Mouse (Mus musculus) hindbrain, embryonic 11.5 days (tissue): ENCODE data around the gene Skida1. TPM values are rescaled to one million over a fixed set of nuclear protein-coding genes. Genes with fewer than 3 reads are reported as not detected.
A peak's percentile ranks its signal among the peaks of the same experiment; 100 is the strongest.

ENCODE experiments used
- ATAC-seq: fragments of 200-750 bp; cut with Nextera tagmentation; 2 replicates; pipeline ENCODE4 v1.8.0; 2017; ENCODE audit warnings: mild to moderate bottlenecking, moderate TSS enrichment, moderate library complexity; ENCODE audit not compliant: low FRiP score
- DNase-seq: peaks from one replicate; pipeline ENCODE4 v3.0.0-alpha.2; 2015; ENCODE audit warnings: low spot score
- H3K27ac ChIP-seq: fragments of 300-500 bp; sonication (generic); 2 replicates; pipeline ENCODE4 v1.5.1; 2014; ENCODE audit warnings: mild to moderate bottlenecking, low read depth, low read length
- H3K27me3 ChIP-seq: fragments of 300-500 bp; sonication (generic); 2 replicates; pipeline ENCODE4 v1.6.1; 2014; ENCODE audit warnings: mild to moderate bottlenecking, low read length, moderate library complexity, mixed read lengths; ENCODE audit not compliant: control insufficient read depth, insufficient read depth
- H3K36me3 ChIP-seq: fragments of 300-500 bp; sonication (generic); 2 replicates; pipeline ENCODE4 v1.6.1; 2014; ENCODE audit warnings: mild to moderate bottlenecking, low read length, moderate library complexity, mixed read lengths; ENCODE audit not compliant: control insufficient read depth, insufficient read depth
- H3K4me1 ChIP-seq: fragments of 300-500 bp; sonication (generic); replicated peaks from 2 replicates; pipeline ENCODE4 v1.6.1; 2014; ENCODE audit warnings: low read length, mixed read lengths; ENCODE audit not compliant: control insufficient read depth, insufficient read depth
- H3K4me2 ChIP-seq: fragments of 300-500 bp; sonication (generic); replicated peaks from 2 replicates; pipeline ENCODE4 v1.6.1; 2014; ENCODE audit warnings: mild to moderate bottlenecking, low read depth, low read length
- H3K4me3 ChIP-seq: fragments of 300-500 bp; sonication (generic); 2 replicates; pipeline ENCODE4 v1.5.1; 2014; ENCODE audit warnings: low read depth, low read length
- H3K9ac ChIP-seq: fragments of 300-500 bp; sonication (generic); 2 replicates; pipeline ENCODE4 v1.6.1; 2014; ENCODE audit warnings: low read depth, low read length
- H3K9me3 ChIP-seq: fragments of 300-500 bp; sonication (generic); 2 replicates; pipeline ENCODE4 v1.6.1; 2016; ENCODE audit warnings: low read length; ENCODE audit not compliant: control insufficient read depth
- WGBS: fragments of 180-500 bp; shearing (Covaris S2); extraction: QIAGEN DNeasy Blood & Tissue Kit; methylation state at CpG from one replicate; pipeline ENCODE4 v1.1.7; 2014; 5-methylcytosine and 5-hydroxymethylcytosine counted together
- polyA plus RNA-seq: library from polyadenylated mRNA; unstranded; fragments of >200 nt; fragmentation: Nextera tagmentation; extraction: Ambion mirVana; gene quantifications from 2 replicates; pipeline ENCODE4 v1.2.1, GENCODE M21; 2014

Skida1 gene
- polyA plus RNA-seq, 1 experiment from 2014 or later, result 20.1 TPM

DNA sequence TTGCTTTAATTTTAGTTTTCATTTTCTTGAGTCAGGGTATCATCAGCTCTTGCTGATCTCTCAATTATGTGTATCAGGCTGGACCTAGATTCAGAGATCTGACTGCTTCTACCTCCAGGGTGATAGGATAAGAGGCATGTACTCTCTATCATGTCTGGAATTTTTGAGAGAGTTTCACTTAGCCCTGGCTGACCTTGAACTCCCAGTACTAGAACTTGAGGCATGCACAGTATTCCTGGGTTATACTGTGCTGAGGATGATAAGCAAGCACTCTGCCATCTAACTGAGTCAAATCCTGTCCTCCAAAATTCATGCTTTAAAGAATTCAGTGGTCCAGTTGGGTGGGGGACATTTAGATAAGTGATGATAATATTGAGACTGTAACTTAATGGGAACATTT is 17.6 kb upstream of the Skida1 start:
- DNase-seq, result no peak
- Histone ChIP-seq H3K4me3 (peak overlapping the region; percentile 79; the same call in 1 of the 2 replicates), H3K27ac (no peak overlapping the region), H3K27me3 (no peaks in the 10 kb centered on the region), H3K36me3 (no peaks in the 10 kb centered on the region), H3K4me1 (no peaks in the 10 kb centered on the region), H3K9ac (no peak overlapping the region), H3K9me3 (no peaks in the 10 kb centered on the region), H3K4me2 (peak overlapping the region; percentile 91; the same call in 1 of the 2 replicates)
- no peak for ATAC-seq

DNA sequence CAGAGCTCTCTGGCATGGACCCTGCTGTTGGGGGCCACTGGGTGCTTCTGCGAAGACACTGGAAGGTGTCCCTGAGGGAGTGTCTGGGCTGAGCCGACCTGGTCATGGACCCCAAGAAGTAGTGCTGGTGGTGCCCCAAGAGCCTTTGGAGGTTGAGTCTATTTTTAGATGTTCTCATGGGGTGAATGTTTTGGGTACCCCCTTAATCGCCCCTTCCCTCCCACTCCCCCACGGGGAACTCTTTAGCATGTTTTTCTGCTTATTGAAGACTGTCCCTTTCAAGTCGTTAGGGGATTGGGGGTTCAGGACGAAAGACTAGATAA is 16.8 kb upstream of the Skida1 start:
- peak overlapping the region; percentile 91 for H3K4me2 ChIP-seq
- H3K36me3 ChIP-seq, result no peaks in the 10 kb centered on the region
- 9% methylated on average over 6 of the region's 6 CpGs for WGBS
- no peaks in the 10 kb centered on the region for H3K9me3 ChIP-seq
- peak overlapping the region; percentile 100 for H3K27ac ChIP-seq
- no peaks in the 10 kb centered on the region for H3K27me3 ChIP-seq
- peak overlapping the region; percentile 98 for H3K9ac ChIP-seq
- peak overlapping the region; percentile 79 for H3K4me3 ChIP-seq
- H3K4me1 ChIP-seq, result no peaks in the 10 kb centered on the region
- ATAC-seq (no peak), DNase-seq (no peak)

DNA sequence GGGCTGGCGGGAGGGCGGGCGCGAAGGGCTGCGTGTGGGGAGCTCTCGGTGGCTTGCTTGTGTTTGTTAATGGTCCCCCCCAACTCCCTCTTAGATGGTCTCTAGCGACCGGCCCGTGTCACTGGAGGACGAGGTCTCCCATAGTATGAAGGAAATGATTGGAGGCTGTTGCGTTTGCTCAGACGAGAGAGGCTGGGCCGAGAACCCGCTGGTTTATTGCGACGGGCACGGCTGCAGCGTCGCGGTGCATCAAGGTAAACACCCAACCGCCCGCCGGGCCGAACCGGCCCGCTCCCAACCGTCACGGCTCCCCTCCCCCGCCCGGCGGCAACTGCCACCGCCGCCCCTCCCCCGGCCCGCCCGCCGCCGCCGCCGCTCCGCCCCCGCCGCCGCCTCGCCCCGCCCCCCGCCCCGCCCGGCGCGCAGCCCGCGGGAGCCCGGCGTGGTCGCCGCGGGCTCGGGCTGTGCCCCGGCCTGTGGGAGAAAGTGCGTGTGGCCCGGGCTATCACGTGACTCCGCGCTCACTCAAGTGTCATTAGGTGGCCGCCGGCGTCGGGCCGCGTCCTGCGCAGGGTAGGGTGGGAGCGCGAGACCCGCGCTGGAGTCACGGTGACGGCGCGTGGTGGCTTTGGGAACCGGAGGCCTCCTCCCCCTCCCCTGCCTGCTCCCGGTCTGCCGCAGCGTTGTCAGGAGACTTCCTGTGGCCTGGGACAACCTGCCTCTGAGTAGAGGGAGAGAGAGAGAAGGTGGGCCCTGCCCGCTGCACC is 16.3 kb upstream of the Skida1 start:
- no peaks in the 10 kb centered on the region for H3K4me1 ChIP-seq

DNA sequence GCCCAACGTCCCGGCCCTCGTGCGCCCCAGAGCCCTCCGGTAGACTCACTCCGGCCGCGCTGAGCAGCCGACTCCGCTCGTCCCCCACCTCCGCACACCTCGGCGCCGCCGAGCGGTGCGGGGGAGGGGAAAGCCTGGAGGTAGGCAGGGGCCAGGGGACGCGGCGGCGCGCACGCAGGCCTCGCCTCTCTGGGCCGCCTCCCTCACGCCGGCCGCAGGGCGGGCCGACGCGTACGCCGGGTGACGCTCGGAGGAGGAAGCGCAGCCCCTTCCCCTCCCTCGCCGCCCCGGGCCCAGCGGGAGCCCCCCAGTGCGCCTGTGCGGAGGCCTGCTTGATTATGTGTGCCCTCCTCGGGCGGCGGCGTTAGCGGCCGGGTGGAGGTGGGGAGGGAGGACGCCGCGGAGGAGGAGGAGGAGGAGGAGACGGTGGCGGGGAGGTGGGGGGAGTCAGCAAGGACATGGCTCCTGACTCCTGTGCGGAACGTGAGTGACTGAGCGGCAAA is 15.6 kb upstream of the Skida1 start:
- H3K27me3 ChIP-seq, result no peaks in the 10 kb centered on the region
- peak; percentile 95 for ATAC-seq
- under 1% methylated on average over 37 of the region's 58 CpGs for WGBS
- peak overlapping the region; percentile 98 for H3K9ac ChIP-seq
- no peaks in the 10 kb centered on the region for H3K4me1 ChIP-seq
- peak overlapping the region; percentile 91 for H3K4me2 ChIP-seq
- H3K27ac ChIP-seq, result peak overlapping the region; percentile 100
- no peaks in the 10 kb centered on the region for H3K36me3 ChIP-seq
- peak overlapping the region; percentile 79 for H3K4me3 ChIP-seq
- H3K9me3 ChIP-seq, result no peaks in the 10 kb centered on the region
- DNase-seq, result peak; percentile 95

More for the DNA sequence above, 16.3 kb upstream of the Skida1 start:
- ATAC-seq, result peak; percentile 71
- Histone ChIP-seq H3K4me3 (peak overlapping the region; percentile 79), H3K9ac (peak overlapping the region; percentile 98), H3K4me2 (peak overlapping the region; percentile 91), H3K36me3 (no peaks in the 10 kb centered on the region), H3K27me3 (no peaks in the 10 kb centered on the region), H3K27ac (peak overlapping the region; percentile 100), H3K9me3 (no peaks in the 10 kb centered on the region)
- DNase-seq, result peak; percentile 83
- under 1% methylated on average over 55 of the region's 85 CpGs for WGBS

DNA sequence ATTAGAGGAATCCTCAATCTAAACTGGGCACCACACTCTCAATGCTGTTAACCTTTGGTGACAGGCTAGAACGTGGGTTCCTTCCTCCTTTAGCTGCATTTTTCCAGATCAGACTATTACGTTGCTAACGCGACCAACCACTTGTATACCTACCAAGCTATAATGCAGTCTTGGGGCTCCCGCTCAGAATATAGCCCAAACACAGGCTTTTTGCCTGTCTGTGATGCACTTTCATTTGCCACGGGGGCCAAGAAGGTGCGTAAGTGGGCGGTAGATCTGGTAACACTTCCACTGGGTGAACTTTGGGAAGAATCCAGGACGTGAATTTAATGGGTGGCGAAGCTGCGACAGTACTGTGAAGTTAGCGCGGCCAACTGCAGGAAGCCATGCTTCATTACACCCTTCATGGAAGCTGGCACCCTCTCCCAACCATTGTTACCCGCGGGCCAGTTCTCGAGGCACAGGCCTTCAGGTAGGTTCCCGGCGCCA is 15.0 kb upstream of the Skida1 start:
- peak; percentile 74 for DNase-seq
- Histone ChIP-seq H3K36me3 (no peaks in the 10 kb centered on the region), H3K9me3 (no peaks in the 10 kb centered on the region), H3K27me3 (no peaks in the 10 kb centered on the region), H3K4me1 (no peaks in the 10 kb centered on the region), H3K27ac (peak overlapping the region; percentile 100), H3K4me3 (peak overlapping the region; percentile 79), H3K4me2 (peak overlapping the region; percentile 91), H3K9ac (peak overlapping the region; percentile 98)
- 0% methylated on average over 18 of the region's 18 CpGs for WGBS
- peak; percentile 59 for ATAC-seq

DNA sequence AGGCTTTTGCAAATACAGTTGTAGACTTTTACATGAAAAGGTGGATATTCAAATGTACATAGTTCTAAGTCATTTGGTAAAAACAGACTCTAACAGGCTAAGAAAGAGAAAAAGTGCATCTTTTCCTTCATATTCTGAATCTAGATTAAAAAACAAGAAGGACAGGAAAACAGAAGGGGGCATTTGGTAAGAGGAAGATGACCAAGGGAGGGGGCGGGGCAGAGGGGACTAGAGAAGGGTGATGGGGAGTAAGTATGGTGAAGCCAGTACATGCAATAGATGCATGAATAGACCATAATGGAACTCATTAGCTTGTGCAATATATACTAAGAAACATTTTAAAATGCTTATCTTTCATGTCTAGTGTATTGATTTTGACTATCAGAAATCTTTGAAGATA is 11.5 kb upstream of the Skida1 start:
- DNase-seq, result peak; percentile 41
- no peak overlapping the region for H3K4me3 ChIP-seq

DNA sequence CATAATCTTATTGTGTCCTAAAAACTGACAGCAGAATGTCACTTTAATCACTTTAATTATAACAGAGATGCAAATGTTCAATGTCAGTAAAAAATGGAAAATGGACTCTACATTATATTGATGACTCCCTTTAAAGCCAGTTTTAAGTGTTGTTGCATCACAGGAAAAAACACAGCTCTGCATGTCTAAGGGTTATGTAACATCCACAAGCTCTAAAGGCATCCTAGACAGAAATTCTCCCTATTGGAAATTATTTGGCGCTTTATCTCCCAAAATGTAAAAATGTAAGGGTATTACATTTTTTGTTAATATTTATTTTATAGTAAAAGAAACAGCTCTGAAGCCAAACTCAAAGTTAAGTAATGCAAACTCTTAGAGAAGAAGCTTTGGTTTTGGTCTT is 11.0 kb upstream of the Skida1 start:
- H3K4me3 ChIP-seq, result no peak overlapping the region
- H3K27ac ChIP-seq, result no peak overlapping the region
- no peak for DNase-seq
- H3K4me1 ChIP-seq, result no peaks in the 10 kb centered on the region
- 53% methylated on average over 1 of the region's 1 CpGs for WGBS
- no peak overlapping the region for H3K9ac ChIP-seq
- no peaks in the 10 kb centered on the region for H3K27me3 ChIP-seq
- no peak overlapping the region for H3K4me2 ChIP-seq
- H3K9me3 ChIP-seq, result no peaks in the 10 kb centered on the region
- ATAC-seq, result no peak
- no peaks in the 10 kb centered on the region for H3K36me3 ChIP-seq

More for the DNA sequence above, 11.5 kb upstream of the Skida1 start:
- H3K9ac ChIP-seq, result no peak overlapping the region
- H3K36me3 ChIP-seq, result no peaks in the 10 kb centered on the region
- no peaks in the 10 kb centered on the region for H3K4me1 ChIP-seq
- no peaks in the 10 kb centered on the region for H3K27me3 ChIP-seq
- no peak for ATAC-seq
- WGBS, result 65% methylated on average over 1 of the region's 1 CpGs
- no peaks in the 10 kb centered on the region for H3K9me3 ChIP-seq
- no peak overlapping the region for H3K4me2 ChIP-seq
- H3K27ac ChIP-seq, result no peak overlapping the region

DNA sequence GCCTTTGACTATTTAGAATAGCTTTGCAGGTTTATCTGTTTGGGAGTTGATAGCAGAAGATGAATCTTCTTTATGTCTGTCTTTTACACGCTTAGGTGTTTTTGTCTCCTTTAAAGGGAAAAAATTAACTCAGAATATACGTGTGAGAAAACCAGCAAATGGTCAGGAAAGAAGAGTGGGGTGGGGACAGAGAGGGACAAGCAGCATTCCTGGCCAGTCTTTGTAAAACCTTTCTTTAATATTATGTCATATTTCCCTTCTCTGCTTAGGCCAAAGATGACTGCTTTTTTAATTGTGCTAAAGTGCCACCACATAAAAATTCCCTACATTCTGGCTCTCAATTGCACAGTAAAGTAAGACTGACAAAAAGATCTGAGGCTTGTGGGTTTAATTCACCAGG is 10.2 kb upstream of the Skida1 start:
- WGBS, result 18% methylated on average over 2 of the region's 2 CpGs
- no peak for ATAC-seq
- Histone ChIP-seq H3K9me3 (no peaks in the 10 kb centered on the region), H3K4me3 (peak overlapping the region; percentile 67; the same call in 1 of the 2 replicates), H3K4me1 (no peaks in the 10 kb centered on the region; the same call in none of the 2 replicates), H3K9ac (peak overlapping the region; percentile 32; the same call in 1 of the 2 replicates), H3K36me3 (no peaks in the 10 kb centered on the region), H3K4me2 (peak overlapping the region; percentile 96; the same call in 1 of the 2 replicates), H3K27me3 (no peaks in the 10 kb centered on the region), H3K27ac (peak overlapping the region; percentile 100)
- DNase-seq, result peak; percentile 30
